Mouse (Mus musculus) olfactory bulb, adult 2 months (tissue): ENCODE results near the gene Npff.

Source experiments
- CTCF ChIP-seq: fragments of 200-500 bp; IDR thresholded peaks from 2 replicates; pipeline ENCODE4 v1.5.1; 2012; ENCODE audit warnings: low read depth, mild to moderate bottlenecking, low read length, moderate library complexity; ENCODE audit not compliant: insufficient read depth
- POLR2A ChIP-seq: fragments of 200-500 bp; IDR thresholded peaks from 2 replicates; pipeline ENCODE4 v1.6.1; 2012; ENCODE audit warnings: mild to moderate bottlenecking, low read depth, low read length, moderate library complexity; ENCODE audit not compliant: insufficient read depth

- TF ChIP-seq POLR2A (no peak), CTCF (no peak)
Observed at GRCm38 (mm10) chr15:102512010-102512409, 12.7 kb downstream of the Npff start.
